In the genomic region with DNA sequence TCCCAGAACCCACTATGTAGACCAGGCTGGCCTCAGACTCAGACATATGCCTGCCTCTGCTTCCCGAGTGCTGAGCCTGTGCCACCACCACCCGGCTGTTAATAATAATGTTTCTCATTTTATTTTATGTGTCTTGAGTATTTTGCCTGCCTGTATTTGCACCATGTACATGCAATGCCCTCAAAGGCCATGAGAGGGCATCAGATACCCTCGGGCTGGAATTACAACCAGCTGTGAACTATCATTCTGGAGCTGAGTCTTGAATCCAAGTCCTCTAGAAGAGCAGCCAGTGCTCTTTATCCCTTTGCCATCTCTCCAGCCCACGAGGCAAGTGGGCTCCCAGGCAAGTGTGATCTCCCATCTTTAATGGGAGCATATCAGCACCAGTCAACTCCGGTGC, we compare ENCODE assay signal across 9 mouse cellular contexts. TPM values are rescaled to one million over a fixed set of nuclear protein-coding genes. Genes with fewer than 3 reads are reported as not detected.
DNase-seq lines count a peak whose midpoint lies in the region; ATAC-seq lines count a peak whose summit lies in the region.
"Had no signal": no experiment of that assay in that cellular context is flagged by ENCODE, and none has a peak within 500 bp of the region (broad histone marks: within the 10 kb centered on the region; RNA-seq: fewer than 3 reads in every experiment).

No protein-coding gene starts in this region.

- peaks cover 4% of the 10 kb centered on the region; the same call in 1 of the 2 replicates for H3K27me3 ChIP-seq in forebrain, embryonic 10.5 days (ENCODE audit: poor library complexity, severe bottlenecking)
- H3K27me3 ChIP-seq in forebrain, embryonic 12.5 days: 0 out of 2 replicates have a peak, but pooled peaks cover 11% of the 10 kb centered on the region
- H3K27me3 ChIP-seq in midbrain, embryonic 14.5 days (ENCODE audit: control insufficient read depth, insufficient read depth, low read length): no peaks in the 10 kb centered on the region
- H3K27me3 ChIP-seq in midbrain, embryonic 11.5 days (ENCODE audit: control insufficient read depth, insufficient read depth, low read length): no peaks in the 10 kb centered on the region
- 0 out of 2 replicates have a peak, but pooled peaks cover 2% of the 10 kb centered on the region for H3K27me3 ChIP-seq in heart, embryonic 11.5 days (ENCODE audit: control insufficient read depth, insufficient read depth, low read length)

- H3K4me1 ChIP-seq in forebrain, embryonic 10.5 days: no peaks in the 10 kb centered on the region; the same call in 1 of the 2 replicates
- H3K4me1 ChIP-seq in forebrain, embryonic 12.5 days: no peaks in the 10 kb centered on the region
- H3K4me1 ChIP-seq in midbrain, embryonic 14.5 days (ENCODE audit: control insufficient read depth, insufficient read depth, low read length): no peaks in the 10 kb centered on the region
- no peaks in the 10 kb centered on the region for H3K4me1 ChIP-seq in midbrain, embryonic 11.5 days (ENCODE audit: control insufficient read depth, insufficient read depth, low read length)
- H3K4me1 ChIP-seq in heart, embryonic 11.5 days (ENCODE audit: control insufficient read depth, insufficient read depth, low read length): peaks cover 3% of the 10 kb centered on the region; the same call in 1 of the 2 replicates

- no peak overlapping the region for H3K27ac ChIP-seq in forebrain, embryonic 10.5 days
- no peak overlapping the region for H3K27ac ChIP-seq in forebrain, embryonic 12.5 days
- H3K27ac ChIP-seq in midbrain, embryonic 14.5 days (replicated peaks; ENCODE audit: low read depth, low read length): no peak overlapping the region
- H3K27ac ChIP-seq in midbrain, embryonic 11.5 days (ENCODE audit: low read depth, low read length): no peak overlapping the region
- no peak overlapping the region for H3K27ac ChIP-seq in heart, embryonic 11.5 days (ENCODE audit: low read depth, low read length)

- no peak for ATAC-seq in forebrain, embryonic 12.5 days (ENCODE audit: low FRiP score)
- ATAC-seq in midbrain, embryonic 14.5 days (ENCODE audit: low FRiP score, low TSS enrichment): no peak
- ATAC-seq in midbrain, embryonic 11.5 days (ENCODE audit: low FRiP score): no peak
- ATAC-seq in heart, embryonic 11.5 days (replicated peaks; ENCODE audit: insufficient number of reproducible peaks, low FRiP score, low TSS enrichment): no peak
- ATAC-seq in erythroid progenitor cell, adult 5-6 weeks (replicated peaks; ENCODE audit: low FRiP score, poor library complexity, severe bottlenecking): no peak

- H3K36me3 ChIP-seq in forebrain, embryonic 10.5 days (replicated peaks): no peaks in the 10 kb centered on the region
- H3K36me3 ChIP-seq in forebrain, embryonic 12.5 days (replicated peaks): no peaks in the 10 kb centered on the region
- H3K36me3 ChIP-seq in midbrain, embryonic 14.5 days (ENCODE audit: control insufficient read depth, insufficient read depth, low read length): no peaks in the 10 kb centered on the region
- no peaks in the 10 kb centered on the region for H3K36me3 ChIP-seq in midbrain, embryonic 11.5 days (ENCODE audit: control insufficient read depth, insufficient read depth, low read length)
- no peaks in the 10 kb centered on the region for H3K36me3 ChIP-seq in heart, embryonic 11.5 days (ENCODE audit: control insufficient read depth, insufficient read depth, low read length)

- 53% methylated on average over 5 of the region's 5 CpGs for WGBS in forebrain, embryonic 10.5 days
- WGBS in forebrain, embryonic 12.5 days: 43% methylated on average over 5 of the region's 5 CpGs
- WGBS in midbrain, embryonic 14.5 days: 50% methylated on average over 5 of the region's 5 CpGs
- WGBS in midbrain, embryonic 11.5 days: 44% methylated on average over 5 of the region's 5 CpGs
- WGBS in heart, embryonic 11.5 days (ENCODE audit: insufficient replicate concordance): 30% methylated on average over 5 of the region's 5 CpGs

- DNase-seq in forebrain, embryonic 10.5 days (ENCODE audit: extremely low spot score, low spot score): peak; percentile 39
- peak; percentile 59 for DNase-seq in midbrain, embryonic 14.5 days
- DNase-seq in midbrain, embryonic 11.5 days (ENCODE audit: low spot score, missing footprints): no peak
- peak; percentile 64 for DNase-seq in adipocyte (ENCODE audit: low spot score)
- DNase-seq in lung, postnatal 14 days: peak; percentile 64

- H3K9ac ChIP-seq in forebrain, embryonic 12.5 days: no peak overlapping the region
- no peak overlapping the region for H3K9ac ChIP-seq in midbrain, embryonic 14.5 days (replicated peaks; ENCODE audit: low read length)
- no peak overlapping the region for H3K9ac ChIP-seq in midbrain, embryonic 11.5 days (ENCODE audit: low read length)
- H3K9ac ChIP-seq in heart, embryonic 11.5 days (ENCODE audit: low read depth, low read length): no peak overlapping the region

- H3K9me3 ChIP-seq in forebrain, embryonic 10.5 days: no peaks in the 10 kb centered on the region
- H3K9me3 ChIP-seq in forebrain, embryonic 12.5 days: no peaks in the 10 kb centered on the region
- H3K9me3 ChIP-seq in midbrain, embryonic 14.5 days (ENCODE audit: control insufficient read depth, low read length): no peaks in the 10 kb centered on the region; the same call in 1 of the 2 replicates
- no peaks in the 10 kb centered on the region for H3K9me3 ChIP-seq in midbrain, embryonic 11.5 days (ENCODE audit: control insufficient read depth, low read length)
- no peaks in the 10 kb centered on the region for H3K9me3 ChIP-seq in heart, embryonic 11.5 days (replicated peaks; ENCODE audit: control insufficient read depth, low read length)

- no peak overlapping the region for H3K4me3 ChIP-seq in forebrain, embryonic 10.5 days
- no peak overlapping the region for H3K4me3 ChIP-seq in forebrain, embryonic 12.5 days (replicated peaks)
- H3K4me3 ChIP-seq in midbrain, embryonic 14.5 days (replicated peaks; ENCODE audit: low read depth, low read length): no peak overlapping the region
- no peak overlapping the region for H3K4me3 ChIP-seq in midbrain, embryonic 11.5 days (ENCODE audit: low read depth, low read length)
- H3K4me3 ChIP-seq in heart, embryonic 11.5 days (ENCODE audit: low read depth, low read length): no peak overlapping the region
- H3K4me3 ChIP-seq: myocyte had no signal

- H3K4me2 ChIP-seq in forebrain, embryonic 12.5 days: no peak overlapping the region
- H3K4me2 ChIP-seq in midbrain, embryonic 14.5 days (ENCODE audit: low read length): no peak overlapping the region
- H3K4me2 ChIP-seq in midbrain, embryonic 11.5 days: no peak overlapping the region
- peak overlapping the region; percentile 27 for H3K4me2 ChIP-seq in heart, embryonic 11.5 days

RNA-seq across cellular contexts. Expression of a gene that starts 10.2 kb away (rescaled TPM):
- polyA plus RNA-seq in forebrain, embryonic 10.5 days (2016; fragmentation: Nextera tagmentation; extraction: Ambion mirVana): 20.9 and 21.1 TPM in 2 replicates
- 18.4 and 19.2 TPM in 2 replicates for polyA plus RNA-seq in forebrain, embryonic 12.5 days (2016; fragmentation: Nextera tagmentation; extraction: Ambion mirVana)
- polyA plus RNA-seq in midbrain, embryonic 14.5 days (2014; fragmentation: Nextera tagmentation; extraction: Ambion mirVana): 21.4 and 22.7 TPM in 2 replicates
- 20.5 TPM in 2 replicates for polyA plus RNA-seq in midbrain, embryonic 11.5 days (2014; fragmentation: Nextera tagmentation; extraction: Ambion mirVana)
- 7.8 and 8.0 TPM in 2 replicates for polyA plus RNA-seq in heart, embryonic 11.5 days (2014; fragmentation: Nextera tagmentation; extraction: Ambion mirVana)
- total RNA-seq in erythroid progenitor cell, adult 5-6 weeks (2015; ENCODE audit: low replicate concordance): not detected in 2 replicates
- 0.13 TPM in 1 of 2 replicates, not detected in the other for total RNA-seq in erythroid progenitor cell, adult 5-6 weeks (2017; ENCODE audit: low replicate concordance)

RNA-seq across cellular contexts. Expression of a gene that starts 33.3 kb away (rescaled TPM):
- not detected in 2 replicates for polyA plus RNA-seq in forebrain, embryonic 10.5 days (2016; fragmentation: Nextera tagmentation; extraction: Ambion mirVana)
- polyA plus RNA-seq in forebrain, embryonic 12.5 days (2016; fragmentation: Nextera tagmentation; extraction: Ambion mirVana): not detected in 2 replicates
- polyA plus RNA-seq in midbrain, embryonic 14.5 days (2014; fragmentation: Nextera tagmentation; extraction: Ambion mirVana): not detected in 2 replicates
- polyA plus RNA-seq in midbrain, embryonic 11.5 days (2014; fragmentation: Nextera tagmentation; extraction: Ambion mirVana): not detected in 2 replicates
- not detected in 2 replicates for polyA plus RNA-seq in heart, embryonic 11.5 days (2014; fragmentation: Nextera tagmentation; extraction: Ambion mirVana)
- total RNA-seq in erythroid progenitor cell, adult 5-6 weeks (2015; ENCODE audit: low replicate concordance): not detected in 2 replicates
- 0.68 TPM in 1 of 2 replicates, not detected in the other for total RNA-seq in erythroid progenitor cell, adult 5-6 weeks (2017; ENCODE audit: low replicate concordance)

RNA-seq across cellular contexts. Expression of a gene that starts 42.2 kb away (rescaled TPM):
- 9.4 and 9.8 TPM in 2 replicates for polyA plus RNA-seq in forebrain, embryonic 10.5 days (2016; fragmentation: Nextera tagmentation; extraction: Ambion mirVana)
- 32.1 and 34.8 TPM in 2 replicates for polyA plus RNA-seq in forebrain, embryonic 12.5 days (2016; fragmentation: Nextera tagmentation; extraction: Ambion mirVana)
- 49.7 and 55.6 TPM in 2 replicates for polyA plus RNA-seq in midbrain, embryonic 14.5 days (2014; fragmentation: Nextera tagmentation; extraction: Ambion mirVana)
- polyA plus RNA-seq in midbrain, embryonic 11.5 days (2014; fragmentation: Nextera tagmentation; extraction: Ambion mirVana): 18.1 and 20.1 TPM in 2 replicates
- polyA plus RNA-seq in heart, embryonic 11.5 days (2014; fragmentation: Nextera tagmentation; extraction: Ambion mirVana): 0.39 and 0.46 TPM in 2 replicates
- not detected in 2 replicates for total RNA-seq in erythroid progenitor cell, adult 5-6 weeks (2015; ENCODE audit: low replicate concordance)
- total RNA-seq in erythroid progenitor cell, adult 5-6 weeks (2017; ENCODE audit: low replicate concordance): not detected in 2 replicates

RNA-seq across cellular contexts. Expression of a gene that starts 43.6 kb away (rescaled TPM):
- polyA plus RNA-seq in forebrain, embryonic 10.5 days (2016; fragmentation: Nextera tagmentation; extraction: Ambion mirVana): 23.7 and 25.0 TPM in 2 replicates
- polyA plus RNA-seq in forebrain, embryonic 12.5 days (2016; fragmentation: Nextera tagmentation; extraction: Ambion mirVana): 32.8 and 36.9 TPM in 2 replicates
- 40.0 and 134 TPM in 2 replicates for polyA plus RNA-seq in midbrain, embryonic 14.5 days (2014; fragmentation: Nextera tagmentation; extraction: Ambion mirVana)
- 145 and 151 TPM in 2 replicates for polyA plus RNA-seq in midbrain, embryonic 11.5 days (2014; fragmentation: Nextera tagmentation; extraction: Ambion mirVana)
- 0.54 and 4.6 TPM in 2 replicates for polyA plus RNA-seq in heart, embryonic 11.5 days (2014; fragmentation: Nextera tagmentation; extraction: Ambion mirVana)
- total RNA-seq in erythroid progenitor cell, adult 5-6 weeks (2015; ENCODE audit: low replicate concordance): not detected in 2 replicates
- not detected in 2 replicates for total RNA-seq in erythroid progenitor cell, adult 5-6 weeks (2017; ENCODE audit: low replicate concordance)
- polyA plus RNA-seq: myocyte had no signal

RNA-seq across cellular contexts. Expression of a gene that starts 47.9 kb away (rescaled TPM):
- polyA plus RNA-seq in forebrain, embryonic 10.5 days (2016; fragmentation: Nextera tagmentation; extraction: Ambion mirVana): not detected in 2 replicates
- polyA plus RNA-seq in forebrain, embryonic 12.5 days (2016; fragmentation: Nextera tagmentation; extraction: Ambion mirVana): not detected in 2 replicates
- not detected in 2 replicates for polyA plus RNA-seq in midbrain, embryonic 14.5 days (2014; fragmentation: Nextera tagmentation; extraction: Ambion mirVana)
- polyA plus RNA-seq in midbrain, embryonic 11.5 days (2014; fragmentation: Nextera tagmentation; extraction: Ambion mirVana): not detected in 2 replicates
- polyA plus RNA-seq in heart, embryonic 11.5 days (2014; fragmentation: Nextera tagmentation; extraction: Ambion mirVana): not detected in 2 replicates
- not detected in 2 replicates for total RNA-seq in erythroid progenitor cell, adult 5-6 weeks (2015; ENCODE audit: low replicate concordance)
- not detected in 2 replicates for total RNA-seq in erythroid progenitor cell, adult 5-6 weeks (2017; ENCODE audit: low replicate concordance)
- polyA plus RNA-seq: myocyte had no signal
